Mouse (Mus musculus): ENCODE measurements around the gene Aars2.

DNA sequence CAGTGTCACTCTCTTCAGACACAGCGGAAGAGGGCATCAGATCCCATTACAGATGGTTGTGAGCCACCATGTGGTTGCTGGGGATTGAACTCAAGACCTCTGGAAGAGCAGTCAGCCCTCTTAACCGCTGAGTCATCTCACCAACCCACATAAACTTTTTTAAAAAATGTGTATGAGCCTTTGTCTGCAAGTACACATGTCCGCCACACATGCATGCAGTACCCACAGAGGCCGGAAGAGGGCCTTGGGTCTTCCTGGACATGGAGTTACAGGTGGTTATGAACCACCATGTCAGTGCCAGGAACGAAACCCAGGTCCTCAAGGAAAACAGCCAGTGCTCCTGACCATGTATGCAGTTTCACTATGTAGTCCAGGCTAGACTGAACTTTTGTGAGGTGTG lies 49.2 kb upstream of the Aars2 start:
- TF ChIP-seq CTCF (IDR thresholded peaks at IDR 0.05; ENCODE audit: low read depth) (no peak), EP300 (optimal IDR thresholded peaks at IDR 0.05) (no peak)
